Mouse (Mus musculus) midbrain, embryonic 11.5 days (tissue): Measurements from ENCODE around the gene Caml. TPM values are rescaled to one million over a fixed set of nuclear protein-coding genes. Genes with fewer than 3 reads are reported as not detected.
A peak's percentile ranks its signal among the peaks of the same experiment; 100 is the strongest.
"Not testable (repeated sequence)": the region's sequence is repeated elsewhere in the genome, so short reads cannot be mapped to it uniquely, and the experiment has no call there.

Experiments used
- ATAC-seq: fragments of 200-750 bp; cut with Nextera tagmentation; 2 replicates; pipeline ENCODE4 v1.8.0; 2017; ENCODE audit warnings: moderate TSS enrichment, moderate library complexity; ENCODE audit not compliant: low FRiP score
- DNase-seq: peaks from one replicate; pipeline ENCODE4 v3.0.0; 2015; ENCODE audit warnings: low spot score; ENCODE audit errors: missing footprints
- H3K27ac ChIP-seq: fragments of 300-500 bp; sonication (generic); 2 replicates; pipeline ENCODE4 v1.5.1; 2014; ENCODE audit warnings: low read depth, low read length
- H3K27me3 ChIP-seq: fragments of 300-500 bp; sonication (generic); 2 replicates; pipeline ENCODE4 v1.6.1; 2014; ENCODE audit warnings: mild to moderate bottlenecking, low read length, moderate library complexity, mixed read lengths; ENCODE audit not compliant: control insufficient read depth, insufficient read depth
- H3K36me3 ChIP-seq: fragments of 300-500 bp; sonication (generic); 2 replicates; pipeline ENCODE4 v1.6.1; 2014; ENCODE audit warnings: mild to moderate bottlenecking, low read length, moderate library complexity, mixed read lengths; ENCODE audit not compliant: control insufficient read depth, insufficient read depth
- H3K4me1 ChIP-seq: fragments of 300-500 bp; sonication (generic); 2 replicates; pipeline ENCODE4 v1.6.1; 2014; ENCODE audit warnings: low read length; ENCODE audit not compliant: control insufficient read depth, insufficient read depth
- H3K4me2 ChIP-seq: fragments of 300-500 bp; sonication (generic); 2 replicates; pipeline ENCODE4 v1.6.1; 2014; ENCODE audit warnings: mild to moderate bottlenecking, moderate library complexity
- H3K4me3 ChIP-seq: fragments of 300-500 bp; sonication (generic); 2 replicates; pipeline ENCODE4 v1.5.1; 2014; ENCODE audit warnings: low read depth, low read length
- H3K9ac ChIP-seq: fragments of 300-500 bp; sonication (generic); 2 replicates; pipeline ENCODE4 v1.6.1; 2014; ENCODE audit warnings: low read length
- H3K9me3 ChIP-seq: fragments of 300-500 bp; sonication (generic); 2 replicates; pipeline ENCODE4 v1.6.1; 2016; ENCODE audit warnings: low read length; ENCODE audit not compliant: control insufficient read depth
- WGBS: fragments of 180-500 bp; shearing (Covaris S2); extraction: QIAGEN DNeasy Blood & Tissue Kit; methylation state at CpG from one replicate; pipeline ENCODE4 v1.1.7; 2014; 5-methylcytosine and 5-hydroxymethylcytosine counted together
- polyA plus RNA-seq: library from polyadenylated mRNA; unstranded; fragments of >200 nt; fragmentation: Nextera tagmentation; extraction: Ambion mirVana; gene quantifications from 2 replicates; pipeline ENCODE4 v1.2.1, GENCODE M21; 2014

Gene Caml
- polyA plus RNA-seq, 1 experiment from 2014 or later, result 63.7 TPM

GRCm38 (mm10) chr13:55607624-55608006 lies 15.2 kb upstream of the Caml start:
- H3K27ac ChIP-seq, result no peak overlapping the region
- no peaks in the 10 kb centered on the region for H3K9me3 ChIP-seq
- WGBS, result 81% methylated on average over 2 of the region's 2 CpGs
- no peak for DNase-seq
- no peak overlapping the region for H3K9ac ChIP-seq
- H3K4me3 ChIP-seq, result no peak overlapping the region
- ATAC-seq, result no peak
- H3K36me3 ChIP-seq, result peaks cover 7% of the 10 kb centered on the region
- no peak overlapping the region for H3K4me2 ChIP-seq
- H3K4me1 ChIP-seq, result no peaks in the 10 kb centered on the region
- H3K27me3 ChIP-seq, result no peaks in the 10 kb centered on the region

GRCm38 (mm10) chr13:55611996-55612395 lies 10.8 kb upstream of the Caml start:
- no peak for DNase-seq
- Histone ChIP-seq H3K27me3 (no peaks in the 10 kb centered on the region), H3K27ac (no peak overlapping the region), H3K4me1 (no peaks in the 10 kb centered on the region), H3K4me2 (no peak overlapping the region), H3K9me3 (no peaks in the 10 kb centered on the region), H3K9ac (no peak overlapping the region), H3K4me3 (no peak overlapping the region), H3K36me3 (peaks cover 5% of the 10 kb centered on the region)
- WGBS, result 87% methylated on average over 7 of the region's 7 CpGs
- no peak for ATAC-seq

GRCm38 (mm10) chr13:55613471-55613870 lies 9.3 kb upstream of the Caml start:
- ATAC-seq (no peak), DNase-seq (no peak)
- 55% methylated on average over 5 of the region's 5 CpGs for WGBS
- Histone ChIP-seq H3K27ac (no peak overlapping the region), H3K4me1 (no peaks in the 10 kb centered on the region), H3K4me3 (no peak overlapping the region), H3K36me3 (peaks cover 5% of the 10 kb centered on the region), H3K4me2 (no peak overlapping the region), H3K9ac (no peak overlapping the region), H3K9me3 (no peaks in the 10 kb centered on the region), H3K27me3 (no peaks in the 10 kb centered on the region)

GRCm38 (mm10) chr13:55619328-55619727 lies 3.5 kb upstream of the Caml start:
- no peak overlapping the region for H3K9ac ChIP-seq
- ATAC-seq, result no peak
- H3K9me3 ChIP-seq, result no peaks in the 10 kb centered on the region
- no peak overlapping the region for H3K4me2 ChIP-seq
- no peaks in the 10 kb centered on the region for H3K27me3 ChIP-seq
- 84% methylated on average over 4 of the region's 4 CpGs for WGBS
- no peaks in the 10 kb centered on the region for H3K36me3 ChIP-seq
- H3K4me1 ChIP-seq, result peaks cover 5% of the 10 kb centered on the region; the same call in 1 of the 2 replicates
- no peak overlapping the region for H3K4me3 ChIP-seq
- H3K27ac ChIP-seq, result no peak overlapping the region
- DNase-seq, result no peak

GRCm38 (mm10) chr13:55620275-55620674 lies 2.5 kb upstream of the Caml start:
- H3K4me1 ChIP-seq, result peaks cover 8% of the 10 kb centered on the region
- ATAC-seq, result no peak
- no peaks in the 10 kb centered on the region for H3K9me3 ChIP-seq
- H3K27me3 ChIP-seq, result no peaks in the 10 kb centered on the region
- no peak for DNase-seq
- no peaks in the 10 kb centered on the region for H3K36me3 ChIP-seq
- WGBS, result 82% methylated on average over 2 of the region's 2 CpGs
- H3K9ac ChIP-seq, result no peak overlapping the region
- no peak overlapping the region for H3K4me3 ChIP-seq
- H3K4me2 ChIP-seq, result no peak overlapping the region
- H3K27ac ChIP-seq, result no peak overlapping the region

- WGBS, result 28% methylated on average over 20 of the region's 20 CpGs
- ATAC-seq (0 out of 2 replicates have a peak, but pooled peaks have one; percentile 5), DNase-seq (peak; percentile 82)
- not testable (repeated sequence) for H3K4me1 ChIP-seq, H3K27ac ChIP-seq, H3K9me3 ChIP-seq, H3K27me3 ChIP-seq, H3K36me3 ChIP-seq
- peak overlapping the region; percentile 82 for H3K4me3 ChIP-seq
- peak overlapping the region; percentile 88 for H3K9ac ChIP-seq
- H3K4me2 ChIP-seq, result peak overlapping the region; percentile 81
Measured at GRCm38 (mm10) chr13:55622156-55622648, 603 bp upstream of the Caml start.

- peak; percentile 100 for DNase-seq
- peak; percentile 91 for ATAC-seq
- Histone ChIP-seq H3K4me1 (peaks cover 8% of the 10 kb centered on the region; the same call in 1 of the 2 replicates), H3K4me3 (peak within 1 kb of the TSS; percentile 98), H3K27ac (no peak within 1 kb of the TSS), H3K9ac (peak within 1 kb of the TSS; percentile 94), H3K9me3 (no peaks in the 10 kb centered on the region), H3K27me3 (no peaks in the 10 kb centered on the region), H3K36me3 (0 out of 2 replicates have a peak, but pooled peaks cover 8% of the 10 kb centered on the region), H3K4me2 (peak within 1 kb of the TSS; percentile 77)
- WGBS, result 6% methylated on average over 30 of the region's 30 CpGs
Measured at GRCm38 (mm10) chr13:55634639-55635127, 11.9 kb downstream of the Caml start, which contains the start of gene Ddx46. Ddx46 (plus strand) TSS chr13:55635027.

GRCm38 (mm10) chr13:55635146-55635571 lies 12.4 kb downstream of the Caml start:
- H3K4me2 ChIP-seq, result peak overlapping the region; percentile 77
- H3K36me3 ChIP-seq, result 0 out of 2 replicates have a peak, but pooled peaks cover 8% of the 10 kb centered on the region
- H3K9ac ChIP-seq, result peak overlapping the region; percentile 94
- no peaks in the 10 kb centered on the region for H3K27me3 ChIP-seq
- H3K4me1 ChIP-seq, result peaks cover 8% of the 10 kb centered on the region; the same call in 1 of the 2 replicates
- no peak overlapping the region for H3K27ac ChIP-seq
- no peaks in the 10 kb centered on the region for H3K9me3 ChIP-seq
- no peak for DNase-seq
- WGBS, result under 1% methylated on average over 40 of the region's 40 CpGs
- peak overlapping the region; percentile 98 for H3K4me3 ChIP-seq
- ATAC-seq, result peak; percentile 71

- H3K9me3 ChIP-seq, result no peaks in the 10 kb centered on the region
- H3K4me2 ChIP-seq, result peak overlapping the region; percentile 77; the same call in 1 of the 2 replicates
- no peak overlapping the region for H3K27ac ChIP-seq
- H3K27me3 ChIP-seq, result no peaks in the 10 kb centered on the region
- H3K4me1 ChIP-seq, result peaks cover 8% of the 10 kb centered on the region; the same call in 1 of the 2 replicates
- 0 out of 2 replicates have a peak, but pooled peaks cover 8% of the 10 kb centered on the region for H3K36me3 ChIP-seq
- H3K9ac ChIP-seq, result no peak overlapping the region
- H3K4me3 ChIP-seq, result no peak overlapping the region
- peak; percentile 59 for DNase-seq
- 93% methylated on average over 14 of the region's 14 CpGs for WGBS
- no peak for ATAC-seq
Measured at GRCm38 (mm10) chr13:55636185-55636983, 13.6 kb downstream of the Caml start.
